Mouse (Mus musculus) lung, postnatal 0 days (tissue): ENCODE measurements around the gene Clec2d.

ENCODE experiments used
- CTCF ChIP-seq: IDR thresholded peaks from 2 replicates; pipeline ENCODE4 v1.5.1; 2016; ENCODE audit warnings: antibody characterized with exemption, mild to moderate bottlenecking
- EP300 ChIP-seq: IDR thresholded peaks from 2 replicates; pipeline ENCODE4 v1.6.1; 2016; ENCODE audit warnings: antibody characterized with exemption, mild to moderate bottlenecking, control low read depth

DNA sequence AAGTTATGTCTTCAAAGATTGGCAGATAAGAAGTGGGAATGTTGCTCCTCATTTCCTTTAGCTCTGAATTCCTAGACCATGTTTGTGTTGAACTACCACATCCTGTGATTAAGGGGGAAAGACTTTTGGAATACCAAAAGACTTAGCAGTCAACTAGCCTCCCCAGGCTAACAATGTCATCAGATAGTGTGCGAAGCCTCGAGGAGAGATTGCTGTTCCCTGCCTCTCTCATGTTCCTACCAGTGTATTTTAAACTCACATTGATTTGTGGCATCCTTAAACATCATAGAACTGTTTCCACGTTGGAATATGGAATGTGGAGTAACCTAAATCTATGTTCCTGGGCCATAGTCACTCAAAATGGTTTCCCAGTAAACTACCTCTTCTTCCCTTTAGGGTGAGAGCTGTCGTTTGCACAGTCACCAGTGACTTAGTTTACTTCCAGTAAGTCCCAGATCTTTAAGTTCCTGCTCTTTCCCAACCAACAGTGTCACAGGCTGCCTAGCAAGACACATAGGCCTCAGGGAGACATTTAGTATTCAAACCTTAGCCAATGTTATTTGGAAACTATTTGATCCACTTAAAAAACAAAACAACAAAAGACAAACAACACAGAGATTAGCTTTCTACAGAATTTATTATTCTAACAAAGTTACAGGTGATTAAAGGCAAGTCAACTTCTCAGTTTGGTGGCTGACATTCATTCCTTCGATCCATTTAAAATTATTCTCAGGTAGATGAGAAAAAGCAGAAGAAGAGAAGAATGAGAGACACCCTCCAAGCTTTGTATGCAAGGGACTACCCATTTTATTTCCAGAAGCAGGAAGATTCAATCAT, 51.8 kb downstream of the Clec2d start:
- TF ChIP-seq CTCF (no peak), EP300 (no peak)
